Mouse (Mus musculus) cortical plate, adult 2 months (tissue): ENCODE data around the gene Rassf3.

Source experiments
- CTCF ChIP-seq: fragments of 200-500 bp; IDR thresholded peaks from 2 replicates; pipeline ENCODE4 v1.5.1; 2011; ENCODE audit warnings: mild to moderate bottlenecking, control low read depth, low read length; ENCODE audit not compliant: insufficient read depth; ENCODE audit errors: extremely low read depth
- POLR2A ChIP-seq: fragments of 200-500 bp; IDR thresholded peaks from 2 replicates; pipeline ENCODE4 v1.6.1; 2011; ENCODE audit warnings: mild to moderate bottlenecking, low read length, control low read depth; ENCODE audit not compliant: insufficient read depth; ENCODE audit errors: extremely low read depth

DNA sequence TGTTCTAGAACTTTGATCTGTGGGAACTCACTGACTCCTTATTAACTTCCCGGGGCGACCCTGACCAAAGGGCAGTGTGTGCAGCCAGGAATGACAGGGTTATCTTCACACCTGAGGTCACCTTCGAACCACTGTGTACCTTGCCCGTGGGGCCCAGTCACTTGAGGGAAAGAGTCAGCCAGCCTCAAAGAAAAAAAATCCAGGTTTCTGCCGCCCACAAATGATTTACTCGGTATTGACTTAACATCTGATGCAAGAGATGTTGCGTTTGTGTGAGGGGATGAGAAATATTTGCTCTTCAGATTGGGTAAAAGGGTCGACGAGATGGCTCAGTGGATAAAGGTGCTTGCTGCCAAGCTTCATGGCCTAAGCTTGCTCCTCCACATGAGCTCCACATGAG, 10.2 kb upstream of the Rassf3 start:
- TF ChIP-seq CTCF (no peak), POLR2A (no peak)
